Mouse (Mus musculus): ENCODE measurements around the gene Stx8.

DNA sequence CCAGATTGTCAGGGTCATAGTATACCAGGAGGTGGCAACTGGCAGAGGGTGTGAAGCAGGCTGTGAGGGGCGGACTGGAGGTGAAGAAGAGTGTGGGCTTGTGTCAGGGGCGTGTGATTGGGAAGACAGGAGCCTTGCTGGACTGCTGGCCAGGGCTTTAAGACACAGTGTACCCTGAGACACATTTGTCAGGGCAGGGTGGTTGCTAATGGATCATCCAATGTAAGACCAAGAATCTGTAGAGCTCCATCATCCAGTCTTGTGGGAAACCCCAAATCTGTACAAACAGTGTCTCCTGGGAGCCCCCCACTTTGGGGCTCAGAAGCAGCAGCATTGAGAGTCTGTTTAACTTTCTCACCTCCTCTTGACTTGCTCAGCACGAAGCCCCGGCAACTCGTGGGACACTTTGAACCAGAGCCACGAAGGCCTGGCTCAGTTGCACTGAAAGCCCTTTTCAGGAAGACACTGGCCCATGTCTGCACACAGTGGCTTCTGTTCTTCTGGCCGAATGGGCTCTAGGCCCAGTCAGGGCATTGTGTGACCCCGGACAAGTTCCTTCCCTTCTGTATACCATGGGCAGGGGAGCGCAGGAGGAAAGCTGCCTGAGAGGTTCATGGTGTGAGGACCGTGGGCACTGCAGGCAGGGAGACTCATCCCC lies 239.7 kb downstream of the Stx8 start:
- TF ChIP-seq CTCF (IDR thresholded peaks at IDR 0.05; ENCODE audit: low read depth) (no peak), EP300 (optimal IDR thresholded peaks at IDR 0.05) (no peak)

Measured in stomach, postnatal 0 days (tissue).